Mouse (Mus musculus) kidney, adult 2 months (tissue): ENCODE measurements around the gene Cracr2a. TPM values are rescaled to one million over a fixed set of nuclear protein-coding genes. Genes with fewer than 3 reads are reported as not detected.

ENCODE experiments used
- DNase-seq: peaks from one replicate; pipeline ENCODE4 v3.0.0; 2021
- H3K27ac ChIP-seq: fragments of 200-500 bp; 2 replicates; pipeline ENCODE4 v1.5.1; 2012; ENCODE audit warnings: low read depth, low read length, control low read depth, inconsistent platforms; ENCODE audit not compliant: insufficient read depth
- H3K27me3 ChIP-seq: fragments of 200-500 bp; replicated peaks from 2 replicates; pipeline ENCODE4 v1.6.1; 2012; ENCODE audit warnings: mild to moderate bottlenecking, moderate library complexity, low read length, inconsistent platforms; ENCODE audit not compliant: control insufficient read depth, insufficient read depth
- H3K36me3 ChIP-seq: fragments of 200-500 bp; 2 replicates; pipeline ENCODE4 v1.6.1; 2012; ENCODE audit warnings: mild to moderate bottlenecking, moderate library complexity, low read length, inconsistent platforms; ENCODE audit not compliant: control insufficient read depth, insufficient read depth
- H3K4me1 ChIP-seq: fragments of 200-500 bp; 2 replicates; pipeline ENCODE4 v1.6.1; 2011; ENCODE audit warnings: low read length; ENCODE audit not compliant: control insufficient read depth, insufficient read depth
- H3K4me3 ChIP-seq: fragments of 200-500 bp; 2 replicates; pipeline ENCODE4 v1.5.1; 2011; ENCODE audit warnings: mild to moderate bottlenecking, low read depth, low read length, control low read depth; ENCODE audit not compliant: insufficient read depth
- CTCF ChIP-seq: fragments of 200-500 bp; conservative IDR thresholded peaks from 2 replicates; pipeline ENCODE4 v1.5.1; 2011; ENCODE audit warnings: low read depth, mild to moderate bottlenecking, control low read depth, low read length, moderate library complexity, mixed read lengths; ENCODE audit not compliant: insufficient read depth, insufficient read length
- POLR2A ChIP-seq: fragments of 200-500 bp; IDR thresholded peaks from one replicate; pipeline ENCODE4 v1.6.1; 2011; ENCODE audit warnings: low read depth, low read length, control low read depth
- WGBS: fragments of 180-500 bp; shearing (Covaris S2); methylation state at CpG from one replicate; pipeline ENCODE4 v1.1.7; 2018; 5-methylcytosine and 5-hydroxymethylcytosine counted together
- polyA plus RNA-seq: library from polyadenylated mRNA; depleted of rRNA; stranded (reverse); fragments of >200 nt; gene quantifications from 2 replicates; pipeline ENCODE4 v1.2.3, GENCODE M21; 2012

The Cracr2a gene
- polyA plus RNA-seq, 1 experiment = 0.59 TPM

GRCm38 (mm10) chr6:127539659-127540058, 21.5 kb upstream of the Cracr2a start:
- Histone ChIP-seq H3K27me3 (no peaks in the 10 kb centered on the region), H3K4me1 (no peaks in the 10 kb centered on the region), H3K27ac (no peak overlapping the region), H3K4me3 (no peak overlapping the region), H3K36me3 (no peaks in the 10 kb centered on the region)
- 66% methylated on average over 5 of the region's 5 CpGs for WGBS
- no peak for DNase-seq
- TF ChIP-seq CTCF (no peak), POLR2A (no peak)

GRCm38 (mm10) chr6:127540517-127540916, 20.6 kb upstream of the Cracr2a start:
- no peaks in the 10 kb centered on the region for H3K27me3 ChIP-seq
- no peaks in the 10 kb centered on the region for H3K4me1 ChIP-seq
- no peaks in the 10 kb centered on the region for H3K36me3 ChIP-seq
- TF ChIP-seq POLR2A (no peak), CTCF (no peak)
- H3K4me3 ChIP-seq = no peak overlapping the region
- H3K27ac ChIP-seq = no peak overlapping the region
- WGBS = 56% methylated on average over 4 of the region's 4 CpGs
- no peak for DNase-seq

- 31% methylated on average over 18 of the region's 18 CpGs for WGBS
- Histone ChIP-seq H3K27me3 (no peaks in the 10 kb centered on the region), H3K27ac (no peak overlapping the region), H3K4me3 (no peak overlapping the region), H3K4me1 (no peaks in the 10 kb centered on the region), H3K36me3 (no peaks in the 10 kb centered on the region)
- peak; percentile 63 for DNase-seq
- TF ChIP-seq CTCF (peak; percentile 63), POLR2A (no peak)
These were observed 19.3 kb upstream of the Cracr2a start for GRCm38 (mm10) chr6:127541617-127542374.

GRCm38 (mm10) chr6:127546676-127547075, 14.5 kb upstream of the Cracr2a start:
- DNase-seq = peak; percentile 81

DNA sequence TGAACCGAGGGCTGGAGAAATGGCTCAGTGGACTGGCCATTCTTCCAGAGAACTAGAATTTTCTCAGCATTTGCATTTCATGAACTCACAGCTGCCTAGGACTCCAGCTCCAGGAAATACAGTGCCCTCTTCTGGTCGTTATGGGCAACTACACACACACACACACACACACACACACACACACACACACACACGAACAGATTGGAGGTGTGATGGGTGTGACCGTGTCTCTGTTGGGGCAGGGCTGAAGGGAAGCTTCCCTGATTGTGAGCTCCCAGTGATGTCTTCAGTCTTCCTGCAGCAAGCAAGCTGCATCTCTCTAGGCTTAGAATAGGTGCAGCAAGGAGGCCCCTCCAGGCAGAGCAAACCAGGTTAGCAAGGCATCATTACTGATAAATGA, 8.2 kb upstream of the Cracr2a start:
- Histone ChIP-seq H3K4me3 (no peak overlapping the region), H3K27me3 (no peaks in the 10 kb centered on the region), H3K36me3 (no peaks in the 10 kb centered on the region), H3K4me1 (no peaks in the 10 kb centered on the region), H3K27ac (no peak overlapping the region)
- 86% methylated on average over 4 of the region's 4 CpGs for WGBS
- no peak for TF ChIP-seq CTCF
- DNase-seq = no peak

More at GRCm38 (mm10) chr6:127546676-127547075, 14.5 kb upstream of the Cracr2a start:
- TF ChIP-seq CTCF (no peak), POLR2A (no peak)
- no peak overlapping the region for H3K27ac ChIP-seq
- WGBS = 21% methylated on average over 4 of the region's 4 CpGs
- no peaks in the 10 kb centered on the region for H3K27me3 ChIP-seq
- no peaks in the 10 kb centered on the region for H3K36me3 ChIP-seq
- H3K4me3 ChIP-seq = no peak overlapping the region
- no peaks in the 10 kb centered on the region for H3K4me1 ChIP-seq

GRCm38 (mm10) chr6:127555553-127555952, 5.6 kb upstream of the Cracr2a start:
- TF ChIP-seq POLR2A (no peak), CTCF (no peak)
- peak; percentile 21 for DNase-seq
- H3K27me3 ChIP-seq = no peaks in the 10 kb centered on the region
- 63% methylated on average over 6 of the region's 6 CpGs for WGBS
- H3K27ac ChIP-seq = no peak overlapping the region
- H3K36me3 ChIP-seq = no peaks in the 10 kb centered on the region
- H3K4me3 ChIP-seq = no peak overlapping the region
- H3K4me1 ChIP-seq = no peaks in the 10 kb centered on the region

- WGBS = 8% methylated on average over 7 of the region's 7 CpGs
- no peak for DNase-seq
- Histone ChIP-seq H3K36me3 (no peaks in the 10 kb centered on the region), H3K27me3 (no peaks in the 10 kb centered on the region), H3K27ac (no peak overlapping the region), H3K4me3 (no peak overlapping the region; the same call in 1 of the 2 replicates), H3K4me1 (no peaks in the 10 kb centered on the region)
- TF ChIP-seq CTCF = no peak
These were observed 287 bp upstream of the Cracr2a start for GRCm38 (mm10) chr6:127560872-127561230.
